Mouse (Mus musculus) megakaryocyte, embryonic 14.5 days (primary cell): ENCODE measurements around the gene Plekho2.

Experiments used
- FLI1 ChIP-seq: IDR thresholded peaks from 2 replicates; pipeline ENCODE4 v1.6.1; 2012; ENCODE audit warnings: low read length, inconsistent platforms, mixed read lengths
- GATA1 ChIP-seq: IDR thresholded peaks from 3 replicates; pipeline ENCODE4 v1.6.1; 2012; ENCODE audit warnings: mixed read lengths, low read length, inconsistent platforms, borderline replicate concordance

GRCm38 (mm10) chr9:65619311-65619710, 39.5 kb upstream of the Plekho2 start:
- TF ChIP-seq GATA1: no peak
- no peak for TF ChIP-seq FLI1
